Mouse (Mus musculus): Measurements from ENCODE around the gene Nmi. TPM values are rescaled to one million over a fixed set of nuclear protein-coding genes. Genes with fewer than 3 reads are reported as not detected.

Gene Nmi
- polyA plus RNA-seq, 1 experiment from 2014 or later, result 6.5 TPM

Other genes starting within 250 kb of the Nmi start
- 10.4 and 10.7 TPM in 2 replicates for gene Rbm43, start 38.3 kb downstream of the Nmi start, polyA plus RNA-seq (2016; fragmentation: Nextera tagmentation; extraction: Ambion mirVana)
- 4.5 and 6.7 TPM in 2 replicates for gene Tnfaip6, start 64.5 kb upstream of the Nmi start, polyA plus RNA-seq (2016; fragmentation: Nextera tagmentation; extraction: Ambion mirVana)
- 24.4 and 32.4 TPM in 2 replicates for gene Rif1, start 99.3 kb upstream of the Nmi start, polyA plus RNA-seq (2016; fragmentation: Nextera tagmentation; extraction: Ambion mirVana)